Mouse (Mus musculus) CH12.LX (cell line): ENCODE results near the gene Sectm1a. TPM values are rescaled to one million over a fixed set of nuclear protein-coding genes. Genes with fewer than 3 reads are reported as not detected.

ENCODE experiments used
- DNase-seq: peaks from one replicate; pipeline ENCODE4 v3.0.0-alpha.2; 2013; ENCODE audit errors: extremely low read depth
- H3K27ac ChIP-seq: 2 replicates; pipeline ENCODE4 v1.5.1; 2012; ENCODE audit warnings: low read depth, mild to moderate bottlenecking, control low read depth, moderate library complexity; ENCODE audit not compliant: insufficient read depth
- H3K27me3 ChIP-seq: replicated peaks from 2 replicates; pipeline ENCODE3; 2012; ENCODE audit warnings: inconsistent platforms
- H3K36me3 ChIP-seq, 2 experiments: replicated peaks in 1 of 2; 2 replicates each; pipeline versions ENCODE3 to v1.6.1; 2012; ENCODE audit warnings: inconsistent platforms in 1 of 2, low read length in 1 of 2, mild to moderate bottlenecking in 1 of 2, mixed read lengths in 1 of 2, moderate library complexity in 1 of 2; ENCODE audit not compliant: control insufficient read depth in 1 of 2, insufficient read depth in 1 of 2
- H3K4me1 ChIP-seq, 2 experiments: 2 replicates each; pipeline ENCODE4 v1.6.1; 2012; ENCODE audit warnings: inconsistent platforms in 1 of 2, moderate library complexity in 1 of 2; ENCODE audit not compliant: insufficient read depth in 2 of 2, control insufficient read depth in 1 of 2
- H3K4me2 ChIP-seq: 2 replicates; pipeline ENCODE4 v1.6.1; 2012; ENCODE audit warnings: low read depth, mild to moderate bottlenecking, control low read depth; ENCODE audit not compliant: poor library complexity, insufficient read depth, severe bottlenecking
- H3K4me3 ChIP-seq, 3 experiments: fragments of 150-350 bp in 1 of 3; sonication (generic) in 1 of 3; replicated peaks in 1 of 3; 2 replicates each; pipeline versions ENCODE3 to v1.5.1; 2011 to 2012; ENCODE audit warnings: low read depth in 2 of 3, low read length in 2 of 3, mild to moderate bottlenecking in 2 of 3, moderate library complexity in 2 of 3, control low read depth in 1 of 3, improper control_type of control experiment in 1 of 3, inconsistent platforms in 1 of 3, mixed read lengths in 1 of 3; ENCODE audit not compliant: poor library complexity in 1 of 3
- H3K79me2 ChIP-seq: replicated peaks from 2 replicates; pipeline ENCODE4 v1.6.1; 2012; ENCODE audit warnings: mild to moderate bottlenecking, moderate library complexity; ENCODE audit not compliant: control insufficient read depth, poor library complexity, insufficient read depth, severe bottlenecking; ENCODE audit errors: extremely low read depth
- H3K9ac ChIP-seq: 2 replicates; pipeline ENCODE4 v1.6.1; 2012; ENCODE audit warnings: low read depth, mild to moderate bottlenecking, control low read depth, moderate library complexity; ENCODE audit not compliant: insufficient read depth
- H3K9me3 ChIP-seq: replicated peaks from 2 replicates; pipeline ENCODE3; 2012; ENCODE audit warnings: low read length, inconsistent platforms, mixed read lengths
- BHLHE40 ChIP-seq: IDR thresholded peaks from 2 replicates; pipeline ENCODE4 v1.6.1; 2011; ENCODE audit warnings: mild to moderate bottlenecking, low read depth, low read length, improper control_type of control experiment
- CHD2 ChIP-seq: IDR thresholded peaks from 2 replicates; pipeline ENCODE4 v1.6.1; 2011; ENCODE audit warnings: low read length, improper control_type of control experiment
- CTCF ChIP-seq, 2 experiments: IDR thresholded peaks in 1 of 2; conservative IDR thresholded peaks in 1 of 2; 2 replicates each; pipeline ENCODE4 v1.5.1; 2011 to 2012; ENCODE audit warnings: low read depth in 2 of 2, low read length in 2 of 2, improper control_type of control experiment in 1 of 2, inconsistent platforms in 1 of 2, mild to moderate bottlenecking in 1 of 2, moderate library complexity in 1 of 2
- EP300 ChIP-seq: IDR thresholded peaks from 2 replicates; pipeline ENCODE4 v1.6.1; 2011; ENCODE audit warnings: low read length, improper control_type of control experiment
- ETS1 ChIP-seq: conservative IDR thresholded peaks from 2 replicates; pipeline ENCODE4 v1.6.1; 2012; ENCODE audit warnings: low read depth, mild to moderate bottlenecking, inconsistent platforms, low read length, improper control_type of control experiment, moderate library complexity
- GABPA ChIP-seq: IDR thresholded peaks from 2 replicates; pipeline ENCODE4 v1.6.1; 2012; ENCODE audit warnings: low read depth, low read length, improper control_type of control experiment, inconsistent platforms; ENCODE audit not compliant: insufficient replicate concordance
- HCFC1 ChIP-seq: IDR thresholded peaks from 2 replicates; pipeline ENCODE4 v1.6.1; 2012; ENCODE audit warnings: low read depth, mild to moderate bottlenecking, inconsistent platforms, low read length, improper control_type of control experiment
- JUN ChIP-seq: IDR thresholded peaks from 2 replicates; pipeline ENCODE4 v1.6.1; 2011; ENCODE audit warnings: low read depth, mild to moderate bottlenecking, low read length, improper control_type of control experiment, moderate library complexity; ENCODE audit not compliant: insufficient read depth
- JUND ChIP-seq: conservative IDR thresholded peaks from 2 replicates; pipeline ENCODE4 v1.6.1; 2011; ENCODE audit warnings: low read depth, low read length, improper control_type of control experiment
- KAT2A ChIP-seq: IDR thresholded peaks from 2 replicates; pipeline ENCODE4 v1.6.1; 2012; ENCODE audit warnings: low read length, improper control_type of control experiment, inconsistent platforms; ENCODE audit not compliant: insufficient replicate concordance
- MAFK ChIP-seq: IDR thresholded peaks from 2 replicates; pipeline ENCODE4 v1.6.1; 2011; ENCODE audit warnings: low read length, improper control_type of control experiment; ENCODE audit not compliant: insufficient replicate concordance
- MAX ChIP-seq: IDR thresholded peaks from 2 replicates; pipeline ENCODE4 v1.6.1; 2011; ENCODE audit warnings: low read length, improper control_type of control experiment
- MEF2A ChIP-seq: IDR thresholded peaks from 2 replicates; pipeline ENCODE4 v1.6.1; 2014; ENCODE audit warnings: low read depth, mild to moderate bottlenecking, inconsistent platforms, low read length, improper control_type of control experiment, borderline replicate concordance
- NELFE ChIP-seq: IDR thresholded peaks from 2 replicates; pipeline ENCODE4 v1.6.1; 2011; ENCODE audit warnings: low read depth, low read length, improper control_type of control experiment
- NRF1 ChIP-seq: IDR thresholded peaks from 2 replicates; pipeline ENCODE4 v1.6.1; 2014; ENCODE audit warnings: low read depth, mild to moderate bottlenecking, inconsistent platforms, low read length, improper control_type of control experiment, moderate library complexity
- POLR2A ChIP-seq: IDR thresholded peaks from 2 replicates; pipeline ENCODE4 v1.6.1; 2011; ENCODE audit warnings: low read depth, mild to moderate bottlenecking, improper control_type of control experiment, low read length
- RAD21 ChIP-seq: IDR thresholded peaks from 2 replicates; pipeline ENCODE4 v1.6.1; 2011; ENCODE audit warnings: low read depth, mild to moderate bottlenecking, low read length, improper control_type of control experiment, moderate library complexity
- RCOR1 ChIP-seq: conservative IDR thresholded peaks from 2 replicates; pipeline ENCODE4 v1.6.1; 2012; ENCODE audit warnings: low read depth, mild to moderate bottlenecking, inconsistent platforms, low read length, improper control_type of control experiment
- SIN3A ChIP-seq: IDR thresholded peaks from 2 replicates; pipeline ENCODE4 v1.6.1; 2012; ENCODE audit warnings: low read length, improper control_type of control experiment, inconsistent platforms
- SMC3 ChIP-seq: IDR thresholded peaks from 2 replicates; pipeline ENCODE4 v1.6.1; 2011; ENCODE audit warnings: low read depth, low read length, improper control_type of control experiment
- TBP ChIP-seq: conservative IDR thresholded peaks from 2 replicates; pipeline ENCODE4 v1.6.1; 2011; ENCODE audit warnings: low read depth, low read length, improper control_type of control experiment
- TCF12 ChIP-seq: IDR thresholded peaks from 2 replicates; pipeline ENCODE4 v1.6.1; 2014; ENCODE audit warnings: low read depth, mild to moderate bottlenecking, inconsistent platforms, low read length, improper control_type of control experiment
- UBTF ChIP-seq: IDR thresholded peaks from 2 replicates; pipeline ENCODE4 v1.6.1; 2012; ENCODE audit warnings: low read depth, mild to moderate bottlenecking, inconsistent platforms, low read length, improper control_type of control experiment, moderate library complexity
- USF1 ChIP-seq: IDR thresholded peaks from 2 replicates; pipeline ENCODE4 v1.6.1; 2014; ENCODE audit warnings: low read depth, mild to moderate bottlenecking, inconsistent platforms, low read length, improper control_type of control experiment
- USF2 ChIP-seq: conservative IDR thresholded peaks from 2 replicates; pipeline ENCODE4 v1.6.1; 2011; ENCODE audit warnings: low read depth, low read length, improper control_type of control experiment
- ZC3H11A ChIP-seq: IDR thresholded peaks from 2 replicates; pipeline ENCODE4 v1.6.1; 2012; ENCODE audit warnings: low read depth, mild to moderate bottlenecking, inconsistent platforms, low read length, improper control_type of control experiment
- ZNF384 ChIP-seq: IDR thresholded peaks from 2 replicates; pipeline ENCODE4 v1.6.1; 2012; ENCODE audit warnings: low read depth, low read length, improper control_type of control experiment, inconsistent platforms
- dilution Hi-C: fragments of 300-500 bp; cut with MboI; formaldehyde crosslinking; loops from 2 replicates; pipeline ENCODE4 v1.14.3; 2020; ENCODE audit warnings: low sequenced_read_pairs; ENCODE audit not compliant: extremely low pct_unique_long_range_greater_than_20kb, extremely low pct_ligation_motif_present
- in situ Hi-C: fragments of 300-500 bp; cut with MboI; formaldehyde crosslinking; loops from 3 replicates; pipeline ENCODE4 v1.14.3; 2019; ENCODE audit warnings: low sequenced_read_pairs, low pct_ligation_motif_present, low pct_unique_long_range_greater_than_20kb, mixed read lengths
- polyA plus RNA-seq: library from polyadenylated mRNA; unstranded; fragments of >175 nt; gene quantifications from 2 replicates; pipeline ENCODE4 v1.2.1, GENCODE M21; 2012; ENCODE audit warnings: low read depth; ENCODE audit not compliant: insufficient read length
- total RNA-seq, 2 experiments: library from RNA; depleted of rRNA; stranded (reverse); fragments of 300-350 nt in 1 of 2; fragments of >200 nt in 1 of 2; gene quantifications; 2 replicates each; pipeline ENCODE4 v1.2.3; 2012 to 2014

The Sectm1a gene
- total and polyA plus RNA-seq, 3 experiments = 0.08 TPM; not detected in 2

DNA sequence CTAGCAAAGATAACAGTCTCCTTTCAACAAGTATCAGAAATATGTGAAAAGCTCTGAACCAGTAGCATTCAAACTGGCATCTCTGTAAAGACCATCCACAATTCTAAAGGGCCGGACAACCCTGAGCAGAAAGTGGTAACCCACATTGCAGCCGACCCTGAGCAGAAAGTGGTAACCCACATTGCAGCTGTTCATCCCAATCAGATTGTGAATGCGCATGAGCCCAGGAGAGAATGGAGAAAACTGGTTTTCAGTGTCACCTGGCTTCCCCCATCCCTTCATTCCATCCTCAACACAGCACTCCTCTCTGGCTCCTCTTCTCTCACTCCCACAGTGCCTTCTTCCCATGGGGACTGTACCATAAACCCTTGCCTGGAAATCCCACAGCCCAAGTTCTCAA, 46.4 kb upstream of the Sectm1a start:
- H3K36me3 ChIP-seq = no peaks in the 10 kb centered on the region
- no peak for TF ChIP-seq JUND
- no peak for TF ChIP-seq MAFK
- no peak for TF ChIP-seq ETS1
- TF ChIP-seq ZNF384 = no peak
- TF ChIP-seq TBP = no peak
- no peak for TF ChIP-seq CHD2
- TF ChIP-seq TCF12 = no peak
- no peak for TF ChIP-seq SIN3A
- no peak for TF ChIP-seq GABPA
- TF ChIP-seq HCFC1 = no peak
- no peak for TF ChIP-seq CTCF (conservative IDR thresholded peaks at IDR 0.05 in 1 of 2, IDR thresholded peaks at IDR 0.05 in 1 of 2; ENCODE audit: low read depth in 2 of 2, low read length in 2 of 2)
- no peak for TF ChIP-seq MEF2A
- TF ChIP-seq USF2 = no peak
- TF ChIP-seq EP300 = no peak
- H3K9ac ChIP-seq = no peak overlapping the region
- peaks cover 8% of the 10 kb centered on the region for H3K9me3 ChIP-seq
- H3K4me3 ChIP-seq = no peak overlapping the region
- no peak for DNase-seq
- no peak overlapping the region for H3K27ac ChIP-seq
- H3K4me2 ChIP-seq = no peak overlapping the region
- dilution Hi-C loops (no loop called here), in situ Hi-C loops (no loop called here)
- H3K27me3 ChIP-seq = peaks cover 2% of the 10 kb centered on the region
- H3K79me2 ChIP-seq = no peaks in the 10 kb centered on the region
- peaks cover 0 to 4% of the 10 kb centered on the region in 2 experiments; a peak in 1 of 4 replicates for H3K4me1 ChIP-seq

GRCm38 (mm10) chr11:121126395-121126794, 45.4 kb upstream of the Sectm1a start:
- Histone ChIP-seq H3K9ac (no peak overlapping the region), H3K4me2 (no peak overlapping the region), H3K36me3 (no peaks in the 10 kb centered on the region), H3K79me2 (no peaks in the 10 kb centered on the region), H3K27me3 (peaks cover 2% of the 10 kb centered on the region), H3K4me1 (peaks cover 0 to 4% of the 10 kb centered on the region in 2 experiments; a peak in 1 of 4 replicates), H3K9me3 (peaks cover 8% of the 10 kb centered on the region), H3K27ac (no peak overlapping the region), H3K4me3 (no peak overlapping the region)
- dilution Hi-C loops (no loop called here), in situ Hi-C loops (no loop called here)
- TF ChIP-seq TCF12 (no peak), KAT2A (no peak), NRF1 (no peak), JUND (no peak), GABPA (no peak), SMC3 (peak; percentile 53), ZC3H11A (no peak), POLR2A (no peak), CHD2 (no peak), SIN3A (no peak), CTCF (conservative IDR thresholded peaks at IDR 0.05 in 1 of 2, IDR thresholded peaks at IDR 0.05 in 1 of 2; ENCODE audit: low read depth in 2 of 2, low read length in 2 of 2) (peak; percentile 72 to 75), BHLHE40 (no peak), MAX (peak; percentile 40; the same call in 1 of the 2 replicates), USF2 (no peak), MAFK (0 out of 2 replicates have a peak, but pooled peaks have one; percentile 22), JUN (no peak), ZNF384 (0 out of 2 replicates have a peak, but pooled peaks have one; percentile 28), MEF2A (no peak; the same call in 1 of the 2 replicates), USF1 (no peak), NELFE (no peak), UBTF (no peak), RCOR1 (no peak), RAD21 (peak; percentile 72)
- DNase-seq = peak; percentile 55
